ENCODE assay signal across 8 mouse cellular contexts in genomic region chr6:108306240-108306639, GRCm38 (mm10).
DNase-seq lines count a peak whose midpoint lies in the region; ATAC-seq and TF ChIP-seq lines count a peak whose summit lies in the region.

No protein-coding gene starts in this region.

- intact Hi-C loops in left cerebral cortex, postnatal 4 days (cut with DNase I): no loop called here

- no peak for TF ChIP-seq POLR2A in limb, embryonic 14.5 days (IDR thresholded peaks at IDR 0.05; ENCODE audit: borderline replicate concordance, extremely low read depth, insufficient read depth, insufficient read length)

- WGBS in heart, postnatal 0 days: 15% methylated on average over 11 of the region's 11 CpGs
- 41% methylated on average over 11 of the region's 11 CpGs for WGBS in limb, embryonic 14.5 days
- 62% methylated on average over 11 of the region's 11 CpGs for WGBS in neural tube, embryonic 14.5 days
- WGBS in forebrain, embryonic 11.5 days: 60% methylated on average over 11 of the region's 11 CpGs

- H3K27me3 ChIP-seq in heart, postnatal 0 days (ENCODE audit: control insufficient read depth, insufficient read depth, low read length): no peaks in the 10 kb centered on the region
- no peaks in the 10 kb centered on the region for H3K27me3 ChIP-seq in limb, embryonic 14.5 days (ENCODE audit: control insufficient read depth, insufficient read depth, low read length)
- H3K27me3 ChIP-seq in neural tube, embryonic 14.5 days (ENCODE audit: control insufficient read depth, insufficient read depth, low read length): no peaks in the 10 kb centered on the region
- H3K27me3 ChIP-seq in forebrain, embryonic 11.5 days (ENCODE audit: control insufficient read depth, insufficient read depth, low read length): no peaks in the 10 kb centered on the region

- peak overlapping the region; percentile 83 for H3K27ac ChIP-seq in heart, postnatal 0 days (ENCODE audit: low read depth)
- no peak overlapping the region for H3K27ac ChIP-seq in limb, embryonic 14.5 days (replicated peaks; ENCODE audit: low read depth, low read length)
- no peak overlapping the region for H3K27ac ChIP-seq in neural tube, embryonic 14.5 days (ENCODE audit: low read depth, low read length)
- no peak overlapping the region for H3K27ac ChIP-seq in forebrain, embryonic 11.5 days (ENCODE audit: low read depth, low read length)

- H3K4me3 ChIP-seq in heart, postnatal 0 days (ENCODE audit: low read depth, low read length): peak overlapping the region; percentile 39
- no peak overlapping the region for H3K4me3 ChIP-seq in limb, embryonic 14.5 days (replicated peaks; ENCODE audit: low read length)
- no peak overlapping the region for H3K4me3 ChIP-seq in neural tube, embryonic 14.5 days (ENCODE audit: low read depth, low read length)
- no peak overlapping the region for H3K4me3 ChIP-seq in forebrain, embryonic 11.5 days (ENCODE audit: low read depth, low read length)

- H3K4me2 ChIP-seq in heart, postnatal 0 days (ENCODE audit: low read depth, low read length): peak overlapping the region; percentile 68
- H3K4me2 ChIP-seq in limb, embryonic 14.5 days (replicated peaks; ENCODE audit: low read depth, low read length, severe bottlenecking): peak overlapping the region; percentile 34; the same call in 1 of the 2 replicates
- H3K4me2 ChIP-seq in neural tube, embryonic 14.5 days (ENCODE audit: low read depth, low read length): no peak overlapping the region
- H3K4me2 ChIP-seq in forebrain, embryonic 11.5 days (ENCODE audit: low read depth, low read length, severe bottlenecking): no peak overlapping the region

- TF ChIP-seq EP300 in heart, postnatal 0 days (IDR thresholded peaks at IDR 0.05; ENCODE audit: low read depth): no peak

- TF ChIP-seq CTCF in heart, postnatal 0 days (IDR thresholded peaks at IDR 0.05; ENCODE audit: low read depth): no peak

- H3K4me1 ChIP-seq in heart, postnatal 0 days (ENCODE audit: control insufficient read depth, insufficient read depth): peaks cover 36% of the 10 kb centered on the region
- H3K4me1 ChIP-seq in limb, embryonic 14.5 days (ENCODE audit: control insufficient read depth, insufficient read depth, low read length): peaks cover 14% of the 10 kb centered on the region
- 0 out of 2 replicates have a peak, but pooled peaks cover 4% of the 10 kb centered on the region for H3K4me1 ChIP-seq in neural tube, embryonic 14.5 days (ENCODE audit: control insufficient read depth, insufficient read depth, low read length)
- no peaks in the 10 kb centered on the region for H3K4me1 ChIP-seq in forebrain, embryonic 11.5 days (replicated peaks; ENCODE audit: control insufficient read depth, insufficient read depth, low read length)

- peak; percentile 9 for DNase-seq in cerebellum, adult 8-10 months
- DNase-seq in cerebellum, adult 9-10 months: no peak
- DNase-seq in embryo, embryonic 9.5 days (ENCODE audit: extremely low spot score): peak; percentile 17
- DNase-seq in heart, postnatal 0 days (ENCODE audit: low spot score): peak; percentile 74
- peak; percentile 4 for DNase-seq in limb, embryonic 14.5 days (ENCODE audit: low spot score)
- DNase-seq in forebrain, embryonic 11.5 days (ENCODE audit: low spot score): no peak
- no peak for DNase-seq in left cerebral cortex, postnatal 4 days

- H3K9ac ChIP-seq in heart, postnatal 0 days (replicated peaks; ENCODE audit: low read depth, low read length): peak overlapping the region; percentile 58
- H3K9ac ChIP-seq in limb, embryonic 14.5 days (ENCODE audit: low read depth, low read length, severe bottlenecking): peak overlapping the region; percentile 35; the same call in 1 of the 2 replicates
- H3K9ac ChIP-seq in neural tube, embryonic 14.5 days (replicated peaks; ENCODE audit: low read depth, low read length): no peak overlapping the region
- H3K9ac ChIP-seq in forebrain, embryonic 11.5 days (ENCODE audit: low read length): no peak overlapping the region

- ATAC-seq in heart, postnatal 0 days (ENCODE audit: insufficient read depth, low read depth): peak; percentile 78
- no peak for ATAC-seq in limb, embryonic 14.5 days (ENCODE audit: low FRiP score, low read depth)
- ATAC-seq in neural tube, embryonic 14.5 days (ENCODE audit: low read depth): peak; percentile 14; the same call in 1 of the 2 replicates
- ATAC-seq in forebrain, embryonic 11.5 days (replicated peaks; ENCODE audit: low FRiP score): no peak

- no peaks in the 10 kb centered on the region for H3K36me3 ChIP-seq in heart, postnatal 0 days (replicated peaks; ENCODE audit: control insufficient read depth, insufficient read depth, low read length)
- H3K36me3 ChIP-seq in limb, embryonic 14.5 days (ENCODE audit: control insufficient read depth, insufficient read depth, low read length): no peaks in the 10 kb centered on the region
- H3K36me3 ChIP-seq in neural tube, embryonic 14.5 days (ENCODE audit: control insufficient read depth, insufficient read depth, low read length): no peaks in the 10 kb centered on the region
- H3K36me3 ChIP-seq in forebrain, embryonic 11.5 days (ENCODE audit: control insufficient read depth, insufficient read depth, low read length): no peaks in the 10 kb centered on the region

- no peaks in the 10 kb centered on the region for H3K9me3 ChIP-seq in heart, postnatal 0 days (replicated peaks; ENCODE audit: control insufficient read depth, low read length)
- H3K9me3 ChIP-seq in limb, embryonic 14.5 days (ENCODE audit: control insufficient read depth, low read length): no peaks in the 10 kb centered on the region
- H3K9me3 ChIP-seq in neural tube, embryonic 14.5 days (ENCODE audit: control insufficient read depth, low read length): no peaks in the 10 kb centered on the region
- H3K9me3 ChIP-seq in forebrain, embryonic 11.5 days (ENCODE audit: control insufficient read depth, low read length): no peaks in the 10 kb centered on the region

Comparison
In these comparisons a context has a peak if more than half of its experiments do, and no peak if none do; other contexts are left out.
1. DNase-seq: peak in cerebellum, adult 8-10 months (single experiment), embryo, embryonic 9.5 days (single experiment), heart, postnatal 0 days (single experiment) and limb, embryonic 14.5 days (single experiment); none in cerebellum, adult 9-10 months (single experiment), forebrain, embryonic 11.5 days (single experiment) and left cerebral cortex, postnatal 4 days (single experiment).
2. ATAC-seq: peak in heart, postnatal 0 days (single experiment) and neural tube, embryonic 14.5 days (single experiment); none in limb, embryonic 14.5 days (single experiment) and forebrain, embryonic 11.5 days (single experiment).
3. H3K4me2 ChIP-seq: peak in heart, postnatal 0 days (single experiment) and limb, embryonic 14.5 days (single experiment); none in neural tube, embryonic 14.5 days (single experiment) and forebrain, embryonic 11.5 days (single experiment).
4. H3K9ac ChIP-seq: peak in heart, postnatal 0 days (single experiment) and limb, embryonic 14.5 days (single experiment); none in neural tube, embryonic 14.5 days (single experiment) and forebrain, embryonic 11.5 days (single experiment).